Mouse (Mus musculus): ENCODE data around the gene Atp6v1f. TPM values are rescaled to one million over a fixed set of nuclear protein-coding genes. Genes with fewer than 3 reads are reported as not detected.

Atp6v1f gene
- total RNA-seq, 2 experiments from 2014 or later: 238 to 251 TPM

DNA sequence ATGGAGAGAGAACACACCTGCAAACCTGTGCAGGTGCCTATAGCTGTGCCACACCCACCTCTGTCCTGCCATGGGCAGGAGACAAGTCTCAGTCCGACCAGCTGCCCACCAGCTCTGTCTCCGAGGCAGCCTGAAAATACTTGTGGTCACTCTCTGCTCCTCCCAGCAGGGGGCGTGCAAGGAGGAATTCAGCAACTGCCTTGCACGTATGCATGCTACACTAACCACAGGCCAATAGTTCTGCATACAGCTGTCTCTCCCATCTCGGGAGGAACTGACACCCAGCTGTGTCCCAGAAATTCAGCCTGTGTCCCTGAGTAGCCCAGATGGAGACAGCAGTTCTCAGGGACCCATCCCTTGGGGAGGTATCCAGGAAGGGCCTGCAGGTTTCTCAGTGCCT is 49.6 kb downstream of the Atp6v1f start:
- peak; percentile 94 for ATAC-seq (ENCODE audit: poor library complexity, severe bottlenecking)

Other genes with a start within 250 kb of the Atp6v1f start
- gene Hilpda, start 195.2 kb upstream of the Atp6v1f start, total RNA-seq (2015): 2.2 and 7.1 TPM in 2 replicates
- 1.9 and 3.1 TPM in 2 replicates for gene Hilpda, start 195.2 kb upstream of the Atp6v1f start, total RNA-seq (2017)
- not detected in 2 replicates for gene Fam71f2, start 188.1 kb upstream of the Atp6v1f start, total RNA-seq (2015)
- not detected in 2 replicates for gene Fam71f2, start 188.1 kb upstream of the Atp6v1f start, total RNA-seq (2017)
- not detected in 2 replicates for gene Fam71f1, start 148.6 kb upstream of the Atp6v1f start, total RNA-seq (2015)
- gene Fam71f1, start 148.6 kb upstream of the Atp6v1f start, total RNA-seq (2017): not detected in 2 replicates
- gene Calu, start 119.6 kb upstream of the Atp6v1f start, total RNA-seq (2015): 53.9 and 57.4 TPM in 2 replicates
- gene Calu, start 119.6 kb upstream of the Atp6v1f start, total RNA-seq (2017): 123 and 142 TPM in 2 replicates
- gene Opn1sw, start 79.2 kb upstream of the Atp6v1f start, total RNA-seq (2015): not detected in 2 replicates
- not detected in 2 replicates for gene Opn1sw, start 79.2 kb upstream of the Atp6v1f start, total RNA-seq (2017)
- 0.11 TPM in 1 of 2 replicates, not detected in the other for gene Ccdc136, start 71.4 kb upstream of the Atp6v1f start, total RNA-seq (2015)
- gene Ccdc136, start 71.4 kb upstream of the Atp6v1f start, total RNA-seq (2017): 1.5 TPM in 1 of 2 replicates, not detected in the other
- not detected in 2 replicates for gene Flnc, start 34.5 kb upstream of the Atp6v1f start, total RNA-seq (2015)
- gene Flnc, start 34.5 kb upstream of the Atp6v1f start, total RNA-seq (2017): not detected in 2 replicates
- gene Atp6v1fnb, start 3.7 kb downstream of the Atp6v1f start, total RNA-seq (2015): 0.67 TPM in 1 of 2 replicates, not detected in the other
- 0.29 TPM in 1 of 2 replicates, not detected in the other for gene Atp6v1fnb, start 3.7 kb downstream of the Atp6v1f start, total RNA-seq (2017)
- gene Kcp, start 40.2 kb downstream of the Atp6v1f start, total RNA-seq (2015): not detected in 2 replicates
- gene Kcp, start 40.2 kb downstream of the Atp6v1f start, total RNA-seq (2017): not detected in 2 replicates
- 133 and 149 TPM in 2 replicates for gene Irf5, start 58.9 kb downstream of the Atp6v1f start, total RNA-seq (2015)
- 231 and 243 TPM in 2 replicates for gene Irf5, start 58.9 kb downstream of the Atp6v1f start, total RNA-seq (2017)
- gene Tnpo3, start 142.2 kb downstream of the Atp6v1f start, total RNA-seq (2015): 54.6 and 56.1 TPM in 2 replicates
- gene Tnpo3, start 142.2 kb downstream of the Atp6v1f start, total RNA-seq (2017): 49.7 and 50.3 TPM in 2 replicates
- gene Tspan33, start 226.5 kb downstream of the Atp6v1f start, total RNA-seq (2015): 1.5 and 3.7 TPM in 2 replicates
- gene Tspan33, start 226.5 kb downstream of the Atp6v1f start, total RNA-seq (2017): 2.7 and 5.0 TPM in 2 replicates